Mouse (Mus musculus) spleen, postnatal 4 days (tissue): Measurements from ENCODE around the gene Slc4a1.
A peak's percentile ranks its signal among the peaks of the same experiment; 100 is the strongest.

ENCODE experiments used
- DNase-seq, 2 experiments: peaks; one replicate each; pipeline ENCODE4 v3.0.0; 2022; ENCODE audit warnings: low spot score in 2 of 2

The Slc4a1 gene

GRCm38 (mm10) chr11:102304141-102304540 is 61.9 kb downstream of the Slc4a1 start:
- DNase-seq, result peak in 1 of 2 experiments; percentile 10

GRCm38 (mm10) chr11:102299839-102300238 is 66.2 kb downstream of the Slc4a1 start:
- DNase-seq, result peak; percentile 79 to 92
